ENCODE assay signal across 9 mouse cellular contexts in the genomic region with DNA sequence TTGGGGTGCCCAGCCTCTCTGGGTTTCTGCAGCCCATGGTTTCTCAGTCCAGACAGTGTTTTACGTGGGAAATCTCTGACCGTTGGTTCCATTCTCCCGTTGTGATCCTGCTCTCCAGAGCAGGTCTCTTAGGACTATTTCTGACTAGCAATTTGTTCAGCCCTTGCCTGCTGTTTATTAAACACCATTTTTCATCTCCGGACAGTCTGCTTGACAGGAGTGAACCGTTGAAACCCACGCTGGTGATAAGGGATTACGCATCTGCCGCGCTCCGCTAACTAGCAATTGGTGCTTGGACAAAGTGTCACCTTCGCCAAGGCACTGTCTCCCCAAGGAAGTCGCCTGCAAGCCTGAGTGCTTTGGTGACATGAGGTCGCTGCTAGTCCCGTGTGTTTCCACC. TPM values are rescaled to one million over a fixed set of nuclear protein-coding genes. Genes with fewer than 3 reads are reported as not detected.
DNase-seq lines count a peak whose midpoint lies in the region; ATAC-seq lines count a peak whose summit lies in the region.
"Had no signal": no experiment of that assay in that cellular context is flagged by ENCODE, and none has a peak within 500 bp of the region (broad histone marks: within the 10 kb centered on the region; RNA-seq: fewer than 3 reads in every experiment).

No protein-coding gene starts in this region.

- DNase-seq in kidney, postnatal 14 days, result peak; percentile 5
- DNase-seq in ovary, postnatal 14 days (ENCODE audit: low spot score), result no peak
- DNase-seq in gastrocnemius, postnatal 4 days (ENCODE audit: low spot score in 2 of 2), result no peak

- no peaks in the 10 kb centered on the region for H3K36me3 ChIP-seq in megakaryocyte, embryonic 14.5 days (replicated peaks; ENCODE audit: low read length)
- no peaks in the 10 kb centered on the region for H3K36me3 ChIP-seq in forebrain, embryonic 15.5 days
- H3K36me3 ChIP-seq in neural tube, embryonic 12.5 days, result no peaks in the 10 kb centered on the region

- H3K4me3 ChIP-seq in megakaryocyte, embryonic 14.5 days (replicated peaks), result peak overlapping the region; percentile 86
- peak overlapping the region; percentile 39 for H3K4me3 ChIP-seq in forebrain, embryonic 15.5 days
- H3K4me3 ChIP-seq in neural tube, embryonic 12.5 days, result peak overlapping the region; percentile 38

- peak overlapping the region; percentile 65 for H3K4me2 ChIP-seq in forebrain, embryonic 15.5 days (replicated peaks)
- H3K4me2 ChIP-seq in neural tube, embryonic 12.5 days (replicated peaks), result peak overlapping the region; percentile 65

- no peak overlapping the region for H3K27ac ChIP-seq in forebrain, embryonic 15.5 days (replicated peaks)
- no peak overlapping the region for H3K27ac ChIP-seq in neural tube, embryonic 12.5 days
- H3K27ac ChIP-seq: macrophage had no signal

- ATAC-seq in megakaryocyte, adult 5-6 weeks (ENCODE audit: poor library complexity, severe bottlenecking), result no peak
- ATAC-seq in forebrain, embryonic 15.5 days (replicated peaks), result no peak
- 0 out of 2 replicates have a peak, but pooled peaks have one; percentile 7 for ATAC-seq in neural tube, embryonic 12.5 days (ENCODE audit: low FRiP score, low read depth)
- ATAC-seq in inflammation-experienced regulatory T-cells, adult 6 months, result no peak

- WGBS in forebrain, embryonic 15.5 days, result 5% methylated on average over 14 of the region's 14 CpGs
- WGBS in neural tube, embryonic 12.5 days, result 3% methylated on average over 14 of the region's 14 CpGs

- H3K9ac ChIP-seq in forebrain, embryonic 15.5 days (replicated peaks), result peak overlapping the region; percentile 24; the same call in 1 of the 2 replicates
- no peak overlapping the region for H3K9ac ChIP-seq in neural tube, embryonic 12.5 days

- H3K27me3 ChIP-seq in megakaryocyte, embryonic 14.5 days (replicated peaks), result peaks cover 39% of the 10 kb centered on the region
- peaks cover 9% of the 10 kb centered on the region; the same call in 1 of the 2 replicates for H3K27me3 ChIP-seq in forebrain, embryonic 15.5 days
- peaks cover 18% of the 10 kb centered on the region; the same call in 1 of the 2 replicates for H3K27me3 ChIP-seq in neural tube, embryonic 12.5 days (replicated peaks)

- peaks cover 19% of the 10 kb centered on the region for H3K4me1 ChIP-seq in megakaryocyte, embryonic 14.5 days
- peaks cover 17% of the 10 kb centered on the region for H3K4me1 ChIP-seq in forebrain, embryonic 15.5 days
- H3K4me1 ChIP-seq in neural tube, embryonic 12.5 days, result peaks cover 5% of the 10 kb centered on the region

- H3K9me3 ChIP-seq in megakaryocyte, embryonic 14.5 days, result no peaks in the 10 kb centered on the region
- H3K9me3 ChIP-seq in forebrain, embryonic 15.5 days, result no peaks in the 10 kb centered on the region
- H3K9me3 ChIP-seq in neural tube, embryonic 12.5 days, result no peaks in the 10 kb centered on the region

RNA-seq across cellular contexts. Expression of gene Eci3, which starts 0.8 kb away (rescaled TPM):
- not detected in 2 replicates for polyA plus RNA-seq in megakaryocyte, embryonic 14.5 days (2012; ENCODE audit: insufficient read depth, low replicate concordance)
- total RNA-seq in megakaryocyte, adult 5-6 weeks (2015), result not detected in 2 replicates
- not detected in 2 replicates for total RNA-seq in megakaryocyte, adult 5-6 weeks (2017)
- polyA plus RNA-seq in forebrain, embryonic 15.5 days (2015; fragmentation: Nextera tagmentation; extraction: Ambion mirVana), result 0.15 and 0.41 TPM in 2 replicates
- polyA plus RNA-seq in neural tube, embryonic 12.5 days (2016; fragmentation: Nextera tagmentation; extraction: Ambion mirVana), result 0.45 and 0.52 TPM in 2 replicates
- under 1 TPM in 1 of 3 experiments, not detected in 2; 0.78 TPM for polyA plus RNA-seq in inflammation-experienced regulatory T-cells, adult 6 months (2017; shearing (Covaris generic))
- total RNA-seq in gastrocnemius, postnatal 4 days (2021), result 1 to 10 TPM in 1 of 2 experiments, under 1 TPM in 1; 0.76 to 1.7 TPM
- polyA plus RNA-seq: macrophage had no signal

RNA-seq across cellular contexts. Expression of gene 4933417A18Rik, which starts 40.2 kb away (rescaled TPM):
- not detected in 2 replicates for polyA plus RNA-seq in megakaryocyte, embryonic 14.5 days (2012; ENCODE audit: insufficient read depth, low replicate concordance)
- total RNA-seq in megakaryocyte, adult 5-6 weeks (2015), result not detected in 2 replicates
- not detected in 2 replicates for total RNA-seq in megakaryocyte, adult 5-6 weeks (2017)
- not detected in 2 replicates for polyA plus RNA-seq in forebrain, embryonic 15.5 days (2015; fragmentation: Nextera tagmentation; extraction: Ambion mirVana)
- not detected in 2 replicates for polyA plus RNA-seq in neural tube, embryonic 12.5 days (2016; fragmentation: Nextera tagmentation; extraction: Ambion mirVana)
- not detected for polyA plus RNA-seq in inflammation-experienced regulatory T-cells, adult 6 months (2017; shearing (Covaris generic))
- not detected for total RNA-seq in gastrocnemius, postnatal 4 days (2021)
- polyA plus RNA-seq: macrophage had no signal

RNA-seq across cellular contexts. Expression of gene Fam217a, which starts 40.3 kb away (rescaled TPM):
- polyA plus RNA-seq in megakaryocyte, embryonic 14.5 days (2012; ENCODE audit: insufficient read depth, low replicate concordance), result not detected in 2 replicates
- not detected in 2 replicates for total RNA-seq in megakaryocyte, adult 5-6 weeks (2015)
- total RNA-seq in megakaryocyte, adult 5-6 weeks (2017), result not detected in 2 replicates
- polyA plus RNA-seq in forebrain, embryonic 15.5 days (2015; fragmentation: Nextera tagmentation; extraction: Ambion mirVana), result 0.71 and 0.97 TPM in 2 replicates
- polyA plus RNA-seq in neural tube, embryonic 12.5 days (2016; fragmentation: Nextera tagmentation; extraction: Ambion mirVana), result 0.40 and 0.84 TPM in 2 replicates
- not detected for polyA plus RNA-seq in inflammation-experienced regulatory T-cells, adult 6 months (2017; shearing (Covaris generic))
- total RNA-seq in gastrocnemius, postnatal 4 days (2021), result under 1 TPM; 0.18 to 0.39 TPM
- polyA plus RNA-seq: macrophage had no signal
